Mouse (Mus musculus) CD4-positive, CD25-positive, alpha-beta regulatory T cell, adult 2 months (primary cell): ENCODE measurements around the gene Spink4.
"Not testable (repeated sequence)": the region's sequence is repeated elsewhere in the genome, so short reads cannot be mapped to it uniquely, and the experiment has no call there.

Experiments
- DNase-seq: peaks from one replicate; pipeline ENCODE4 v3.0.0-alpha.2; 2012; ENCODE audit warnings: low read depth, low spot score

The Spink4 gene

GRCm38 (mm10) chr4:40900612-40901011 lies 19.2 kb upstream of the Spink4 start:
- no peak for DNase-seq

GRCm38 (mm10) chr4:40906298-40906697 lies 13.6 kb upstream of the Spink4 start:
- peak; percentile 73 for DNase-seq

- DNase-seq = no peak
These were observed 11.4 kb upstream of the Spink4 start for GRCm38 (mm10) chr4:40908261-40908969.

GRCm38 (mm10) chr4:40914287-40914867 lies 5.5 kb upstream of the Spink4 start:
- DNase-seq = no peak

- no peak for DNase-seq
These were observed 3.9 kb upstream of the Spink4 start for GRCm38 (mm10) chr4:40915947-40916346.

GRCm38 (mm10) chr4:40916592-40917155 lies 3.2 kb upstream of the Spink4 start:
- no peak for DNase-seq

GRCm38 (mm10) chr4:40920576-40920975 lies 724 bp downstream of the Spink4 start:
- DNase-seq = no peak

- DNase-seq = no peak
These were observed 1.4 kb downstream of the Spink4 start for GRCm38 (mm10) chr4:40921288-40921687.

- no peak for DNase-seq
These were observed 3.3 kb downstream of the Spink4 start for GRCm38 (mm10) chr4:40923087-40923651.

GRCm38 (mm10) chr4:40925568-40925967 lies 5.7 kb downstream of the Spink4 start:
- DNase-seq = no peak

GRCm38 (mm10) chr4:40929046-40929445 lies 9.2 kb downstream of the Spink4 start:
- DNase-seq = no peak

- no peak for DNase-seq
These were observed 13.8 kb downstream of the Spink4 start for GRCm38 (mm10) chr4:40933694-40934093.

- not testable (repeated sequence) for DNase-seq
These were observed 14.5 kb downstream of the Spink4 start for GRCm38 (mm10) chr4:40934369-40934768.

- DNase-seq = no peak
These were observed 16.5 kb downstream of the Spink4 start for GRCm38 (mm10) chr4:40936175-40936839.

GRCm38 (mm10) chr4:40938793-40939192 lies 18.9 kb downstream of the Spink4 start:
- no peak for DNase-seq

- no peak for DNase-seq
These were observed 23.8 kb downstream of the Spink4 start for GRCm38 (mm10) chr4:40943651-40944050.

- DNase-seq = no peak
These were observed 26.8 kb downstream of the Spink4 start for GRCm38 (mm10) chr4:40946516-40947121.

- no peak for DNase-seq
These were observed 27.8 kb downstream of the Spink4 start for GRCm38 (mm10) chr4:40947565-40948159.

- peak; percentile 98 for DNase-seq
These were observed 28.4 kb downstream of the Spink4 start, which contains the start of the genes Bag1 and Chmp5 for GRCm38 (mm10) chr4:40948160-40948708. Bag1 (minus strand) TSS chr4:40948294. Chmp5 (plus strand) TSS chr4:40948407.

GRCm38 (mm10) chr4:40953521-40953920 lies 33.7 kb downstream of the Spink4 start:
- peak; percentile 65 for DNase-seq

- no peak for DNase-seq
These were observed 36.1 kb downstream of the Spink4 start for GRCm38 (mm10) chr4:40955942-40956341.
